Mouse (Mus musculus) macrophage (primary cell): ENCODE data around the gene Bloc1s5. TPM values are rescaled to one million over a fixed set of nuclear protein-coding genes. Genes with fewer than 3 reads are reported as not detected.

Experiments
- H3K27ac ChIP-seq: fragments of 350-480 bp; formaldehyde crosslinking; 2 replicates; pipeline ENCODE4 v1.9.0; 2021
- H3K36me3 ChIP-seq: fragments of 350-480 bp; formaldehyde crosslinking; 2 replicates; pipeline ENCODE4 v1.9.0; 2021; ENCODE audit errors: inconsistent target
- H3K4me3 ChIP-seq: fragments of 350-480 bp; formaldehyde crosslinking; 2 replicates; pipeline ENCODE4 v1.9.0; 2021; ENCODE audit errors: inconsistent target
- H3K79me2 ChIP-seq: fragments of 350-480 bp; formaldehyde crosslinking; 2 replicates; pipeline ENCODE4 v1.9.0; 2021; ENCODE audit errors: inconsistent target
- WGBS: methylation state at CpG from one replicate; pipeline ENCODE4 v1.1.7; 2026; ENCODE audit warnings: inconsistent platforms; ENCODE audit not compliant: missing documents; 5-methylcytosine and 5-hydroxymethylcytosine counted together
- polyA plus RNA-seq: library from polyadenylated mRNA; stranded (reverse); fragments of 250-400 nt; gene quantifications from 3 replicates; pipeline ENCODE4 v1.2.4, GENCODE M21; 2018; ENCODE audit warnings: inconsistent platforms

The Bloc1s5 gene
- polyA plus RNA-seq, 1 experiment from 2014 or later: 12.0 TPM

- Histone ChIP-seq H3K27ac (no peak overlapping the region), H3K36me3 (no peaks in the 10 kb centered on the region), H3K79me2 (no peaks in the 10 kb centered on the region), H3K4me3 (no peak overlapping the region)
- 89% methylated on average over 4 of the region's 4 CpGs for WGBS
Observed at GRCm38 (mm10) chr13:38565245-38565644, 69.7 kb downstream of the Bloc1s5 start.

GRCm38 (mm10) chr13:38554611-38555010, 80.3 kb downstream of the Bloc1s5 start:
- 39% methylated on average over 11 of the region's 11 CpGs for WGBS
- no peaks in the 10 kb centered on the region for H3K79me2 ChIP-seq
- H3K27ac ChIP-seq: no peak overlapping the region
- H3K36me3 ChIP-seq: no peaks in the 10 kb centered on the region
- no peak overlapping the region for H3K4me3 ChIP-seq

- H3K79me2 ChIP-seq: no peaks in the 10 kb centered on the region
- 52% methylated on average over 3 of the region's 3 CpGs for WGBS
- no peak overlapping the region for H3K27ac ChIP-seq
- H3K36me3 ChIP-seq: no peaks in the 10 kb centered on the region
- H3K4me3 ChIP-seq: no peak overlapping the region
Observed at GRCm38 (mm10) chr13:38554210-38554609, 80.7 kb downstream of the Bloc1s5 start.

- 85% methylated on average over 5 of the region's 5 CpGs for whole genome bisulfite sequencing
- Histone ChIP-seq H3K79me2 (no peaks in the 10 kb centered on the region), H3K36me3 (no peaks in the 10 kb centered on the region), H3K4me3 (no peak overlapping the region), H3K27ac (no peak overlapping the region)
Observed at GRCm38 (mm10) chr13:38548681-38549080, 86.2 kb downstream of the Bloc1s5 start.

- 90% methylated on average over 5 of the region's 5 CpGs for WGBS
- H3K36me3 ChIP-seq: no peaks in the 10 kb centered on the region
- H3K27ac ChIP-seq: no peak overlapping the region
Observed at GRCm38 (mm10) chr13:38547717-38548116, 87.2 kb downstream of the Bloc1s5 start.

GRCm38 (mm10) chr13:38546754-38547153, 88.2 kb downstream of the Bloc1s5 start:
- WGBS: 72% methylated on average over 4 of the region's 4 CpGs
- no peak overlapping the region for H3K4me3 ChIP-seq

More at GRCm38 (mm10) chr13:38547717-38548116, 87.2 kb downstream of the Bloc1s5 start:
- H3K79me2 ChIP-seq: no peaks in the 10 kb centered on the region
- no peak overlapping the region for H3K4me3 ChIP-seq

GRCm38 (mm10) chr13:38545460-38545859, 89.4 kb downstream of the Bloc1s5 start:
- WGBS: 90% methylated on average over 3 of the region's 3 CpGs
- H3K27ac ChIP-seq: no peak overlapping the region
- H3K36me3 ChIP-seq: no peaks in the 10 kb centered on the region

More at GRCm38 (mm10) chr13:38546754-38547153, 88.2 kb downstream of the Bloc1s5 start:
- H3K79me2 ChIP-seq: no peaks in the 10 kb centered on the region
- H3K36me3 ChIP-seq: no peaks in the 10 kb centered on the region
- no peak overlapping the region for H3K27ac ChIP-seq

DNA sequence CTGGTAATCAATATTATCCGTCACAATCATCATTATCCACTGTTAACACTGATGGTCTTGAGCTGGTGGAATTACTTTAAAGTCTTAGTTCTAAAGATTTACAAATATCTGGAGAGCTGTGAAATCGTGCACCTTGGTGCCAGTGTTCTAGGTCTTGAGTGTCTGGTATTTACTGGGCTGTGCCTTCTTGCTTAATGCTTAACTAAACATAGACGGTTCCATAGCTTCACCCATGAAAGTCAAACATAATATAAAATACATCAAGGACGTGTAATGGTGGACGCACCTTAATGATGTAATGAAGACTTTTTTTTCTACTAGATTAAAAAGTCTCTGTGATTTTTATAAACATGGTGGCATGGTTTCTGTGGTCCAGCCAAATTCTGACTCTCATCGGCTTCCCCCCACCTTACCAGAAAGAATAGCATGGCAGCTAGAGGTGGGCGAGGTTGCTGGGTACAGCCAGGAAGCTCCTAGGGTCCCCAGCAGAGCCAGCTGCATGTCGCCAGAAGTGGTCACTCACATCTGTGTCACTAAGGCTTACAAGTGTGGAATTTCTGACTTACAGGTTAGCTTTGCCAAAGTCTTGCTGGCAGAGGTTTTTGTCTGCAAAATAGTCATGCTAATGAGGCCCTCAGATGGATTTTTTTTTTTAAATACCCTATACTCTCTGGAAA, 90.0 kb downstream of the Bloc1s5 start:
- H3K79me2 ChIP-seq: no peaks in the 10 kb centered on the region
- no peak overlapping the region for H3K4me3 ChIP-seq
- H3K27ac ChIP-seq: no peak overlapping the region
- 95% methylated on average over 8 of the region's 8 CpGs for WGBS
- H3K36me3 ChIP-seq: no peaks in the 10 kb centered on the region

More at GRCm38 (mm10) chr13:38545460-38545859, 89.4 kb downstream of the Bloc1s5 start:
- Histone ChIP-seq H3K79me2 (no peaks in the 10 kb centered on the region), H3K4me3 (no peak overlapping the region)

DNA sequence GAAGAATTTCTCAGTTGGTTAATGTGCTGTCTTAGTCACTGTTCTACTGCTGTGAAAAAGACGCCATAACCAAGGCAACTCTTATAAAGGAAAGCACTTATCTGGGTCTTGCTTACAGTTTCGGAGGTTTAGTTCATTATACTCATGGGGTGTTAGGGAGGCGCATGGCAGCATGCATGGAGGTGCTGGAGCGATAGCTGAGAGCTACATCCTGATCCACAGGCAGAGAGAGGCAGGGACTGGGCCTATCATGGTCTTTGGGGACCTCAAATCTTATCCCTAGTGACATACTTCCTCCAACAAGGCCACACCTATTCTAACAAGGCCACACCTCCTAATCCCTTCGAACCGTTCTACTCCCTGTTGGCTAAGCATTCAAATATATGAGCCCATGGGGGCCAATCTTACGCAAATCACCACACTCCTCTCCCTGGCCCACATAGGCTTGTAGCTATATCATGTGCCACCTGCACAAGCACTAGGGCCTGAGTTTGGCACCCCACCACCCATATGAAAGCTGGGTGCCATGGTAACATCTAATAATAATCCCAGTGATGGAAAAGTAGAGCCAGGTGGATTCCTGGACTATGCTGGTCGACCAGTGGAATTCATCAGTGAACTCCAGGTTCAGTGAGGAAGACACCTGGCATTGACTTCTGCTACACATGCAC, 91.3 kb downstream of the Bloc1s5 start:
- Histone ChIP-seq H3K4me3 (no peak overlapping the region), H3K36me3 (no peaks in the 10 kb centered on the region), H3K27ac (no peak overlapping the region), H3K79me2 (no peaks in the 10 kb centered on the region)
- 92% methylated on average over 8 of the region's 8 CpGs for WGBS

Other genes with a start within 250 kb of the Bloc1s5 start
- gene Txndc5, start 106.3 kb downstream of the Bloc1s5 start, polyA plus RNA-seq: 51.8 to 76.9 TPM (median 52.4 TPM) in 3 replicates
- 6.1 to 33.4 TPM (median 9.5 TPM) in 3 replicates for gene Eef1e1, start 23.9 kb upstream of the Bloc1s5 start, polyA plus RNA-seq